Comparison of ENCODE assay signal across 8 mouse cellular contexts in the genomic region with DNA sequence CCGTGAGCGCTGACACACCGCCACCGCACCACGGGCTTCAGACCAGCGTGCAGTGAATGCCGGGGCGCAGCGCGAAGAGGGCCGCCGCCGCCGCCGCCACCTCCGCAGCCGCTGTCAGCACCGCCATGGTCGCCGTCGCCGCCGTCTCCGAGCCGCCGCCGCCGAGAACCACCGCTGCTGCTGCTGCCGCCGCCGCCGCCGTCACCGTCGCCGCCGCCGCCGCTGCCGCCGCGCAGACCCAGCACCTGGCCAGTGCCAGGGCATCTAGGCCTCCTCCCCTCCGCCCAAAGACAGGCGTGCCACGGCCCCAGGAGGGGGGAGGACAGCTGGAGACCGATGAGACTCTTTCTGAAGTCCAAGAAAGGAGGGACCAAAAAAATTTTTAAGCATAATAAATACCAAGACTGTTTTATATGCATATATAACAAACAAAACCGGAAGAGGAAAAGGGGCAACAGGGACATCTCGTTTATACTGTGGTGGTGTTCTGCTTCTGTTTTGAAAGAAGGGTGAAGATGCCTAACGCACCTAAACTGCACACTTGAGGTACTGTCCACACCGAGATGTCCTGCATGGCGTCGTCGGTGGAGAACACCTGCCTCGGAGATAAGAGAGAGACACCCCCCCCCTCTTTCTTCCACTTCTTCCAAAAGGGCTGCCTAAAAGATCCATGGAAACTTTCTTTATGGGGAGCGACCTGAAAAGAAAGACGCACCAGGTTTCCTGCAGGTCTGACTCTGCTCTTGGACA. TPM values are rescaled to one million over a fixed set of nuclear protein-coding genes. Genes with fewer than 3 reads are reported as not detected.
DNase-seq lines count a peak whose midpoint lies in the region; ATAC-seq and TF ChIP-seq lines count a peak whose summit lies in the region.

No protein-coding gene starts in this region.

- 2% methylated on average over 31 of the region's 57 CpGs for WGBS in lung, postnatal 0 days
- under 1% methylated on average over 56 of the region's 57 CpGs for WGBS in stomach, embryonic 15.5 days

- no peak for ATAC-seq in lung, postnatal 0 days
- ATAC-seq in stomach, embryonic 15.5 days (ENCODE audit: insufficient read depth, low FRiP score, low read depth) = no peak

- H3K9me3 ChIP-seq in lung, postnatal 0 days (ENCODE audit: low read length) = no peaks in the 10 kb centered on the region
- no peaks in the 10 kb centered on the region for H3K9me3 ChIP-seq in stomach, embryonic 15.5 days

- H3K27ac ChIP-seq in lung, postnatal 0 days (ENCODE audit: low read length) = no peak overlapping the region
- H3K27ac ChIP-seq in stomach, embryonic 15.5 days = no peak overlapping the region

- peaks cover 78% of the 10 kb centered on the region for H3K27me3 ChIP-seq in lung, postnatal 0 days (replicated peaks; ENCODE audit: insufficient read depth, low read length)
- peaks cover 88% of the 10 kb centered on the region for H3K27me3 ChIP-seq in stomach, embryonic 15.5 days (replicated peaks)

- H3K9ac ChIP-seq in lung, postnatal 0 days (replicated peaks; ENCODE audit: low read depth) = no peak overlapping the region
- H3K9ac ChIP-seq in stomach, embryonic 15.5 days = no peak overlapping the region

- no peak for TF ChIP-seq CTCF in lung, postnatal 0 days (IDR thresholded peaks at IDR 0.05)

- TF ChIP-seq EP300 in lung, postnatal 0 days (IDR thresholded peaks at IDR 0.05) = no peak

- no peaks in the 10 kb centered on the region for H3K36me3 ChIP-seq in lung, postnatal 0 days (ENCODE audit: insufficient read depth, low read length)
- no peaks in the 10 kb centered on the region for H3K36me3 ChIP-seq in stomach, embryonic 15.5 days

- DNase-seq in adrenal gland, postnatal 10 days = peak; percentile 5
- DNase-seq in adrenal gland, postnatal 4 days (ENCODE audit: low spot score in 2 of 2) = no peak
- no peak for DNase-seq in lung, postnatal 0 days (ENCODE audit: low spot score)
- DNase-seq in lung, postnatal 4 days = no peak
- DNase-seq in kidney, postnatal 4 days = peak; percentile 32 to 54
- DNase-seq in urinary bladder, postnatal 4 days (ENCODE audit: low spot score in 2 of 2) = no peak
- no peak for DNase-seq in MN1 (ENCODE audit: low spot score)

- H3K4me3 ChIP-seq in lung, postnatal 0 days (ENCODE audit: low read depth, low read length) = peak overlapping the region; percentile 37; the same call in 1 of the 2 replicates
- H3K4me3 ChIP-seq in stomach, embryonic 15.5 days (replicated peaks) = peak overlapping the region; percentile 38

- H3K4me1 ChIP-seq in lung, postnatal 0 days (ENCODE audit: insufficient read depth, low read depth, low read length) = peaks cover 9% of the 10 kb centered on the region; the same call in 1 of the 2 replicates
- peaks cover 42% of the 10 kb centered on the region for H3K4me1 ChIP-seq in stomach, embryonic 15.5 days

- H3K4me2 ChIP-seq in lung, postnatal 0 days (replicated peaks; ENCODE audit: low read depth, low read length) = peak overlapping the region; percentile 75
- peak overlapping the region; percentile 69 for H3K4me2 ChIP-seq in stomach, embryonic 15.5 days

RNA-seq across cellular contexts. Expression of gene Pou3f3, which starts 3.2 kb away (rescaled TPM):
- total RNA-seq in adrenal gland, postnatal 10 days (2021) = under 1 TPM; 0.03 TPM
- total RNA-seq in adrenal gland, postnatal 4 days (2021) = 1 to 10 TPM in 1 of 2 experiments, under 1 TPM in 1; 0.68 to 6.3 TPM
- 0.05 and 0.10 TPM in 2 replicates for polyA plus RNA-seq in lung, postnatal 0 days (2015; fragmentation: Nextera tagmentation; extraction: Ambion mirVana)
- polyA plus RNA-seq in stomach, embryonic 15.5 days (2015; fragmentation: Nextera tagmentation; extraction: Ambion mirVana) = 0.04 and 0.10 TPM in 2 replicates

Comparison
In these comparisons a context has a peak if more than half of its experiments do, and no peak if none do; other contexts are left out.
1. DNase-seq: peak in adrenal gland, postnatal 10 days (single experiment) and kidney, postnatal 4 days (2 of 2); none in adrenal gland, postnatal 4 days (0 of 2), lung, postnatal 0 days (single experiment), lung, postnatal 4 days (0 of 2), urinary bladder, postnatal 4 days (0 of 2) and MN1 (single experiment).